Mouse (Mus musculus): Measurements from ENCODE around the gene Camta1. TPM values are rescaled to one million over a fixed set of nuclear protein-coding genes. Genes with fewer than 3 reads are reported as not detected.

Camta1 gene
- polyA plus RNA-seq, 1 experiment from 2014 or later, result 81.8 TPM

DNA sequence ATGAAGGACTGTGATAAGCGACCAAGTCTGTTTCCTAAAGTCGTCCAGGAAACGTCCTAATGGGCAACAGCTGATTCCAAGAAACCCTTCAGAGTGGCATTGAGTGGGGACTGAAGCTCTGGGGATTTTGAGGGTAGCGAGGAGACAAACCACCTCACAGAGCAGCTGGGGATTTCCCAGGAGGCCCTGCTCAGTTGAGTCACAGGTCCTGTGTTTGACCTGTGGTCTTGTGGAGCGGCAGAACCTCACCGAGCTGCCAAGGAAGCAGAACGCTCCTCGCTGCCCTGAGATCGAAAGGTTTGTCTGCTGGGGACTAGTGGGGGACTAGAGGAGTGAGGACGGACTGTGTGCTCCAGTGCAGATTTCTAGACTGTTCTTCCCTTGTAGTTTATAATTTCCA, 933.9 kb downstream of the Camta1 start:
- Histone ChIP-seq H3K4me2 (ENCODE audit: low read depth, low read length) (no peak overlapping the region), H3K36me3 (ENCODE audit: control insufficient read depth, insufficient read depth, low read length) (no peaks in the 10 kb centered on the region), H3K27me3 (ENCODE audit: control insufficient read depth, insufficient read depth, low read length) (no peaks in the 10 kb centered on the region), H3K27ac (ENCODE audit: low read length) (no peak overlapping the region), H3K9ac (ENCODE audit: low read length) (no peak overlapping the region), H3K4me1 (ENCODE audit: control insufficient read depth, insufficient read depth, low read length) (no peaks in the 10 kb centered on the region), H3K4me3 (replicated peaks; ENCODE audit: low read length) (no peak overlapping the region), H3K9me3 (replicated peaks; ENCODE audit: control insufficient read depth, low read length) (no peaks in the 10 kb centered on the region)
- 56% methylated on average over 10 of the region's 10 CpGs for WGBS
- no peak for ATAC-seq (ENCODE audit: insufficient read depth, low FRiP score)

DNA sequence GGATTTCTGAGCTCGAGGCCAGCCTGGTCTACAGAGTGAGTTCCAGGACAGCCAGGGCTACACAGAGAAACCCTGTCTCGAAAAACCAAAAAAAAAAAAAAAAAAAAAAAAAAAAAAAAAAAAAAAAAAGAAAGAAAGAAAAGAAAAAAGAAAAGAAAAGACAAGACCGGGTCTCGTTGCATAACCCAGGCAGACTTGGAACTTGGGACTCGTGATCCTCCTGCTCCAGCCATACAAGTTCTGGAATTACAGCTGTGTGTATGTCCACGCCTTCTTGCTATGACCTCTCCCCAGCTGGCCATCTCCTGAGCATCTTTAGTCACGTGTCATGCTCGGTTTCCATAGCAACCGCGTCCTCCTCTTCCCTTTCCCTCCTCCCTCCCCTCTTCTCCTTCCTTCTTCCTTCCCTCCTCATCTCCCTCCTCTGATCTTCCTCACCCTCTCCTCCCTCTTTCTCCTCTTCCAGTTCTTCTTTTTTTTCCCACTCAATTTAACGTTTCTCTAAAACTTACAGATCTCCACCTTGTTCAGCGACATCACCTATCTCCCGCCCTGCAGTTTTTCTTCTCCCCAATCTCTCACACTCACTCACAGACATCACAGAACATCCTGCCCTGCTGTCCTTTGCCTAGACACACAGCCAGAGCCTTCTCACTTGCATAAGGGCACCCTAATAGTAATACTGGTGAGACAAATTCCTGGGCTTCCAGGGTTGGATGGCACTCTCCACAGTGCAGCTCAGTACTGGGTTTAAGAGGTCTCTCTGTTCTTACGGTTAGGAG, 934.6 kb downstream of the Camta1 start:
- H3K36me3 ChIP-seq (ENCODE audit: control insufficient read depth, insufficient read depth, low read length), result no peaks in the 10 kb centered on the region
- 45% methylated on average over 13 of the region's 14 CpGs for WGBS
- no peak overlapping the region for H3K9ac ChIP-seq (ENCODE audit: low read length)
- no peak overlapping the region for H3K4me3 ChIP-seq (replicated peaks; ENCODE audit: low read length)
- H3K4me2 ChIP-seq (ENCODE audit: low read depth, low read length), result no peak overlapping the region
- H3K27ac ChIP-seq (ENCODE audit: low read length), result no peak overlapping the region
- H3K27me3 ChIP-seq (ENCODE audit: control insufficient read depth, insufficient read depth, low read length), result no peaks in the 10 kb centered on the region
- no peaks in the 10 kb centered on the region for H3K4me1 ChIP-seq (ENCODE audit: control insufficient read depth, insufficient read depth, low read length)
- H3K9me3 ChIP-seq (replicated peaks; ENCODE audit: control insufficient read depth, low read length), result no peaks in the 10 kb centered on the region
- ATAC-seq (ENCODE audit: insufficient read depth, low FRiP score), result no peak

- no peak overlapping the region for H3K27ac ChIP-seq (ENCODE audit: low read length)
- no peaks in the 10 kb centered on the region for H3K27me3 ChIP-seq (ENCODE audit: control insufficient read depth, insufficient read depth, low read length)
- 48% methylated on average over 5 of the region's 5 CpGs for WGBS
These were observed 935.8 kb downstream of the Camta1 start for GRCm38 (mm10) chr4:150925923-150926322.

DNA sequence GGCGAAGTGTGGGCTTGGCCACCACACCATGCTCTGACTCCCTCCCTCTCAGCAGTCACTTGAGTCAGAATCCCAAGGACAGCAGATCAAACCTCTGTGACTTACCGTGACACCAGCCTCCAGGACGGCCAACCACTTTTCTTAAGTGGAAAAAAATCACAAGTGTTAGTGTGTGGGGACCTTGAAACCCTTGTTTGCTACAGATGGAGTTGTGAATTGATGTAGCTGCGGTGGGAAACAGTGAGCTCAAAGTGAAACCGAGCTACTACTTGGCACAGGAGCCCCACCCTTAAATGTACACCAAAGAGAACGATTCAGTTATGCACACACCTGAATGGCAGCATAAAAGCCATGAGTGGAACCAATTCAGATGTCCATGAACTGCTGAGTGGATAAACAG, 936.7 kb downstream of the Camta1 start:
- Histone ChIP-seq H3K4me3 (replicated peaks; ENCODE audit: low read length) (no peak overlapping the region), H3K4me1 (ENCODE audit: control insufficient read depth, insufficient read depth, low read length) (no peaks in the 10 kb centered on the region), H3K9me3 (replicated peaks; ENCODE audit: control insufficient read depth, low read length) (no peaks in the 10 kb centered on the region), H3K4me2 (ENCODE audit: low read depth, low read length) (no peak overlapping the region), H3K36me3 (ENCODE audit: control insufficient read depth, insufficient read depth, low read length) (no peaks in the 10 kb centered on the region), H3K9ac (ENCODE audit: low read length) (no peak overlapping the region), H3K27me3 (ENCODE audit: control insufficient read depth, insufficient read depth, low read length) (no peaks in the 10 kb centered on the region), H3K27ac (ENCODE audit: low read length) (no peak overlapping the region)
- no peak for ATAC-seq (ENCODE audit: insufficient read depth, low FRiP score)
- WGBS, result 83% methylated on average over 6 of the region's 6 CpGs

More at GRCm38 (mm10) chr4:150925923-150926322, 935.8 kb downstream of the Camta1 start:
- no peaks in the 10 kb centered on the region for H3K9me3 ChIP-seq (replicated peaks; ENCODE audit: control insufficient read depth, low read length)
- no peak overlapping the region for H3K9ac ChIP-seq (ENCODE audit: low read length)
- H3K36me3 ChIP-seq (ENCODE audit: control insufficient read depth, insufficient read depth, low read length), result no peaks in the 10 kb centered on the region
- no peak overlapping the region for H3K4me2 ChIP-seq (ENCODE audit: low read depth, low read length)
- H3K4me3 ChIP-seq (replicated peaks; ENCODE audit: low read length), result no peak overlapping the region
- H3K4me1 ChIP-seq (ENCODE audit: control insufficient read depth, insufficient read depth, low read length), result no peaks in the 10 kb centered on the region
- ATAC-seq (ENCODE audit: insufficient read depth, low FRiP score), result no peak

- no peaks in the 10 kb centered on the region for H3K27me3 ChIP-seq (ENCODE audit: control insufficient read depth, insufficient read depth, low read length)
- no peak overlapping the region for H3K9ac ChIP-seq (ENCODE audit: low read length)
- no peak overlapping the region for H3K4me3 ChIP-seq (replicated peaks; ENCODE audit: low read length)
- no peaks in the 10 kb centered on the region for H3K4me1 ChIP-seq (ENCODE audit: control insufficient read depth, insufficient read depth, low read length)
- 77% methylated on average over 13 of the region's 13 CpGs for WGBS
- H3K36me3 ChIP-seq (ENCODE audit: control insufficient read depth, insufficient read depth, low read length), result no peaks in the 10 kb centered on the region
- no peaks in the 10 kb centered on the region for H3K9me3 ChIP-seq (replicated peaks; ENCODE audit: control insufficient read depth, low read length)
- no peak overlapping the region for H3K4me2 ChIP-seq (ENCODE audit: low read depth, low read length)
- H3K27ac ChIP-seq (ENCODE audit: low read length), result no peak overlapping the region
- ATAC-seq (ENCODE audit: insufficient read depth, low FRiP score), result no peak
These were observed 937.4 kb downstream of the Camta1 start for GRCm38 (mm10) chr4:150924308-150924707.

GRCm38 (mm10) chr4:150921206-150921605, 940.5 kb downstream of the Camta1 start:
- Histone ChIP-seq H3K9ac (ENCODE audit: low read length) (no peak overlapping the region), H3K4me3 (replicated peaks; ENCODE audit: low read length) (no peak overlapping the region), H3K9me3 (replicated peaks; ENCODE audit: control insufficient read depth, low read length) (no peaks in the 10 kb centered on the region), H3K36me3 (ENCODE audit: control insufficient read depth, insufficient read depth, low read length) (no peaks in the 10 kb centered on the region), H3K27ac (ENCODE audit: low read length) (no peak overlapping the region), H3K4me1 (ENCODE audit: control insufficient read depth, insufficient read depth, low read length) (0 out of 2 replicates have a peak, but pooled peaks cover 3% of the 10 kb centered on the region), H3K4me2 (ENCODE audit: low read depth, low read length) (no peak overlapping the region), H3K27me3 (ENCODE audit: control insufficient read depth, insufficient read depth, low read length) (no peaks in the 10 kb centered on the region)
- ATAC-seq (ENCODE audit: insufficient read depth, low FRiP score), result no peak
- 78% methylated on average over 8 of the region's 8 CpGs for WGBS

DNA sequence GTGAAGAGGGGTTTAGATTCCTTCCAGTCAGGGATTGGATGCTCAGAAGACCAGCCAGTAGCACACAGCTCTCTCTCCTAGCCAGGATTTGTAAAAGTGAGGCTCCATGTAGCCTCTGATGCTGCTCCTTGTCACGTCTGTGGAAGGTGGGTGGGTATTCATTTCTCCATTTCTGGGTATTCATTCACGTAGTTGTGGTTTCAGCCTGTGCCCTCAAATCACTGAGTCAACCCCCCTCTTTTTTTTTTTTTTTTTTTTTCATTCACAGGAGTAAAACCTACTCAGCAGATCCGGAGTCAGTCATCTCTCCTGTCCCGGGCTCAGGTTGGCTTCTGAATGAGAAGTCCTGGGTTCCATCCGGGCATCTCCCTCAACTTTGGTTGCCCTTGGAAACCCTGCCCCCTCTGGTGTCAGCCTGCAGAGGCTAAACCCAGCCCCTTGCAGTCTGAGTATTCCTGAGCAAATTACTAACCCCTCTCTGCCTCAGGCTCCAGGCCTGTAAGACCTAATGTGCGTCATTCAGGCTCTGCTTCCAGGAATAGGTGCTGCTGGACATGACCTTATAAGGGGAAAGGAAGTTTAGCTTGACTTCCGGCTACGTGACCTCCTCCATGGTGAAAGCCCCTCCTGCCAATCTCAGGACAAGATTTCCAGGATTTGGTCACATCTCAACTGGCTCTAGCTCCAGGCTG, 944.2 kb downstream of the Camta1 start:
- no peaks in the 10 kb centered on the region for H3K27me3 ChIP-seq (ENCODE audit: control insufficient read depth, insufficient read depth, low read length)

GRCm38 (mm10) chr4:150915181-150915906, 946.3 kb downstream of the Camta1 start:
- H3K27ac ChIP-seq (ENCODE audit: low read length), result peak overlapping the region; percentile 82
- H3K4me3 ChIP-seq (replicated peaks; ENCODE audit: low read length), result peak overlapping the region; percentile 80
- H3K4me1 ChIP-seq (ENCODE audit: control insufficient read depth, insufficient read depth, low read length), result peaks cover 20% of the 10 kb centered on the region
- no peaks in the 10 kb centered on the region for H3K36me3 ChIP-seq (ENCODE audit: control insufficient read depth, insufficient read depth, low read length)
- peak overlapping the region; percentile 83 for H3K4me2 ChIP-seq (ENCODE audit: low read depth, low read length)
- WGBS, result 41% methylated on average over 10 of the region's 10 CpGs
- peak overlapping the region; percentile 89 for H3K9ac ChIP-seq (ENCODE audit: low read length)
- H3K9me3 ChIP-seq (replicated peaks; ENCODE audit: control insufficient read depth, low read length), result no peaks in the 10 kb centered on the region
- no peak for ATAC-seq (ENCODE audit: insufficient read depth, low FRiP score)
- H3K27me3 ChIP-seq (ENCODE audit: control insufficient read depth, insufficient read depth, low read length), result no peaks in the 10 kb centered on the region

More for the DNA sequence above, 944.2 kb downstream of the Camta1 start:
- Histone ChIP-seq H3K4me3 (replicated peaks; ENCODE audit: low read length) (no peak overlapping the region), H3K4me1 (ENCODE audit: control insufficient read depth, insufficient read depth, low read length) (peaks cover 20% of the 10 kb centered on the region), H3K9me3 (replicated peaks; ENCODE audit: control insufficient read depth, low read length) (no peaks in the 10 kb centered on the region), H3K4me2 (ENCODE audit: low read depth, low read length) (no peak overlapping the region), H3K36me3 (ENCODE audit: control insufficient read depth, insufficient read depth, low read length) (no peaks in the 10 kb centered on the region), H3K9ac (ENCODE audit: low read length) (no peak overlapping the region), H3K27ac (ENCODE audit: low read length) (no peak overlapping the region)
- ATAC-seq (ENCODE audit: insufficient read depth, low FRiP score), result no peak
- 68% methylated on average over 8 of the region's 8 CpGs for WGBS

- no peaks in the 10 kb centered on the region for H3K36me3 ChIP-seq (ENCODE audit: control insufficient read depth, insufficient read depth, low read length)
- H3K27ac ChIP-seq (ENCODE audit: low read length), result peak within 1 kb of the TSS; percentile 93
- peak within 1 kb of the TSS; percentile 83 for H3K4me2 ChIP-seq (ENCODE audit: low read depth, low read length)
- H3K9ac ChIP-seq (ENCODE audit: low read length), result peak within 1 kb of the TSS; percentile 89
- H3K27me3 ChIP-seq (ENCODE audit: control insufficient read depth, insufficient read depth, low read length), result no peaks in the 10 kb centered on the region
- no peaks in the 10 kb centered on the region for H3K9me3 ChIP-seq (replicated peaks; ENCODE audit: control insufficient read depth, low read length)
- peaks cover 23% of the 10 kb centered on the region for H3K4me1 ChIP-seq (ENCODE audit: control insufficient read depth, insufficient read depth, low read length)
- peak; percentile 89 for ATAC-seq (ENCODE audit: insufficient read depth, low FRiP score)
- under 1% methylated on average over 48 of the region's 48 CpGs for WGBS
- peak within 1 kb of the TSS; percentile 80 for H3K4me3 ChIP-seq (replicated peaks; ENCODE audit: low read length)
These were observed 947.4 kb downstream of the Camta1 start, which contains the start of the genes Park7 and Tnfrsf9 for GRCm38 (mm10) chr4:150914290-150914733. Park7 (minus strand) TSS chr4:150914437. Tnfrsf9 (plus strand) TSS chr4:150914562.
